Mouse (Mus musculus): ENCODE results near the gene Fhit.
"Not testable (repeated sequence)": the region's sequence is repeated elsewhere in the genome, so short reads cannot be mapped to it uniquely, and the experiment has no call there.

Fhit gene

GRCm38 (mm10) chr14:10013003-10013816, 1148.6 kb downstream of the Fhit start:
- no peak for DNase-seq (ENCODE audit: low read depth in 2 of 2, low spot score in 2 of 2)

DNA sequence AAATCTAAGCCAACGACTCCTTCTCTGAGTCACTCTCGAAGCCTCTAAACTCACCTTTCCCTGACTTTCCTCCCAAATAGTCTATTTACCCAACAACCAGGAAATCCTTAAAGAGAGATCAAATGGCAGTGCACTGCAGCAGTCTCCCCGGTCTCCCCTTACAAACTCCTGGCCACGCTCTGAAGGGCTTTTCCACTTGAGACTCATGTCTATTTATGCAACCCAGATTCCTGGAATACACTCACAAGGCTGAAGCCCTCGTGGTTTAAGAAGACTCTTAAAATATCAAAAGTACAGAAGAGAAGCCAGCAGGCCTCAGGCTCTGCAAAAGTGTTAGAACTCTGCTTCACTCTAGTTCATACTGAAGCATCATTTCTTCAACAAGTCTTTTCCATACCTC, 1155.6 kb downstream of the Fhit start:
- no peak for DNase-seq (ENCODE audit: low read depth in 2 of 2, low spot score in 2 of 2)

DNA sequence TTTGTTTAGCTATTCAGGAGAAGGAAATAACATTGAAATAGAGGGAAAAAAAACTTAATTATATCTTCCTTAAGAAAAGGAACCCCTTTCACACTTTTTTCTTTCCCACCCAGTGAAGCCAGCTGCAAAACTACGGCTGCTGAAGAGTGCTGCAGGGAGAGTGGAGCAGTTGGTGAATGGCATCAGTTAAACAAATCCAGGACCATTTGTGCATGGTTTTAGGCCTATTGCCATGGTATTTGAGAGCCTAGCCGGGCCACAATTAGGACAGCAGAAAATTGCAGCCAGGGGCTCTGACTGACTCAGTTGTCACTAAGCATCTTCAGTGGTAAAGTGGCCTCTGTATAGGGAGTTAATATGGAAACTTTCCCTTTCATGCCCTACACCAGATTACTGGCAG, 1158.0 kb downstream of the Fhit start:
- DNase-seq (ENCODE audit: low read depth in 2 of 2, low spot score in 2 of 2), result no peak

GRCm38 (mm10) chr14:9990677-9991076, 1171.2 kb downstream of the Fhit start:
- no peak for DNase-seq (ENCODE audit: low read depth in 2 of 2, low spot score in 2 of 2)

DNA sequence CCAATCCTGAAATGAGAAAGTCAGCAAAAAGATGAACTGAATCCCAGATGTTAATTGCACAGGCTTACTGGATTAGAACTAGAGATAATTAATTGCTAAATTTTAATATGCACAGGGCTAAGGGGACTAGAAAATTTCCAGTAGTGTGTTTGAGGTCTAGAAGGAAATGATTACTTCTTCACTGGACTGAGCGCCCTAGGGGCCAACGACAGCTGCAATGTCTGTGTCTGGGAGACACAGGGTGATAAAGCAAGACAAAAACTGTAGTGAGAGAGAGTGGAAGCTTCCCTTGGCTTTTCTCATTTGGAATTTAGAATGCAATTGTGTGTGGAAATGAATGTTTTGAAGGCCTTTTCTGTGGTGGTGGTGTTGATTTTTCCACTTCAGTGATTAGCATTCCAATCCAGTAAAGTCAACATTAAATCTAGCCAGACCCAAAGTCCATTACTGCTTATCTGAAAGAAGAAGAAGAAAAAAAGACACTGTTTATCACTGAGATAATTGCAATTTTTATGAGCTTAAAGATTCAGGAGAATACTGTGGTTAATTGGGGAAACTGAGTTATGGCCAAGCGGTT, 1184.8 kb downstream of the Fhit start:
- DNase-seq (ENCODE audit: low read depth in 2 of 2, low spot score in 2 of 2), result no peak

DNA sequence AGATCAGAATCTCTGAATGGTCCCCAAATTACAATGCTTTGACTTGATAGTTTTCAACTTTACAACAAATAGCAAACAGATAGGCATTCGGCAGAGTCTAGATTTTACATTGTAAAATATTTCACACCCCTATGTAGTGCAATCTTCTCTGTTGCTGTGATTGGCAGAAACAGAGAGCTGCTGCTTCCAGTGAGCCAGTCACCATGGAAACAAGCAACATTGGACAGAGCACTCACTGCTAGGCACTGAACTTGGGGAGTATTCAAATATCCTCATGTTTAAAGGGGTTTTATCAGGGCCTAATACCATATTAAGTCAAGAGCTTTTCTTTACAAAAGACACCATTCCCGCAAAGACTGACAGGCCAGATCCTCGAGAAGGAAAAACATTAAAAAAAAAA, 1187.4 kb downstream of the Fhit start:
- no peak for DNase-seq (ENCODE audit: low read depth in 2 of 2, low spot score in 2 of 2)

- DNase-seq (ENCODE audit: low read depth in 2 of 2, low spot score in 2 of 2), result no peak
Measured at GRCm38 (mm10) chr14:9963853-9964252, 1198.0 kb downstream of the Fhit start.

GRCm38 (mm10) chr14:9960396-9960795, 1201.4 kb downstream of the Fhit start:
- no peak for DNase-seq (ENCODE audit: low read depth in 2 of 2, low spot score in 2 of 2)

GRCm38 (mm10) chr14:9899494-9899893, 1262.3 kb downstream of the Fhit start:
- DNase-seq (ENCODE audit: low read depth in 2 of 2, low spot score in 2 of 2), result no peak

GRCm38 (mm10) chr14:9896556-9896955, 1265.3 kb downstream of the Fhit start:
- DNase-seq (ENCODE audit: low read depth in 2 of 2, low spot score in 2 of 2), result no peak

DNA sequence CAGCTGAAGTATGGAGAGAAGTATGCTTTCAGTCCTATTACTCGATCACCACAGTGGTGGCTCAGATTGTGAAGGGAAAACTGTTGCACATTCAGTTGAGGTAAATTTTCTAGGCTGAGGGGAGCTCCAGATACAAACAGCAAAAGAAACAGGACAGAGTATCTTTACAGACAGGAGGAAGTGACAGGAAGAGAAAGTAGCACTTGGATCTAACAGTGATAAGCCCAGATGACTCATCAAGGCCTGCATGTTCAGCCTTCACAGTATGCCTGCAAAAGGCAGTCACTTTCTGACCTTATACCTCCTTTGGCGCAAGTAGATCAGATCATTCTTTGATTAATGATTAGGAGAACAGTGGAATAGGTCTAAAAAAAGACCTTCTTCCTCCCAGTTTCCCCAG, 1309.8 kb downstream of the Fhit start:
- no peak for DNase-seq (ENCODE audit: low read depth in 2 of 2, low spot score in 2 of 2)

- no peak for DNase-seq (ENCODE audit: low read depth in 2 of 2, low spot score in 2 of 2)
Measured at GRCm38 (mm10) chr14:9832290-9832689, 1329.5 kb downstream of the Fhit start.

DNA sequence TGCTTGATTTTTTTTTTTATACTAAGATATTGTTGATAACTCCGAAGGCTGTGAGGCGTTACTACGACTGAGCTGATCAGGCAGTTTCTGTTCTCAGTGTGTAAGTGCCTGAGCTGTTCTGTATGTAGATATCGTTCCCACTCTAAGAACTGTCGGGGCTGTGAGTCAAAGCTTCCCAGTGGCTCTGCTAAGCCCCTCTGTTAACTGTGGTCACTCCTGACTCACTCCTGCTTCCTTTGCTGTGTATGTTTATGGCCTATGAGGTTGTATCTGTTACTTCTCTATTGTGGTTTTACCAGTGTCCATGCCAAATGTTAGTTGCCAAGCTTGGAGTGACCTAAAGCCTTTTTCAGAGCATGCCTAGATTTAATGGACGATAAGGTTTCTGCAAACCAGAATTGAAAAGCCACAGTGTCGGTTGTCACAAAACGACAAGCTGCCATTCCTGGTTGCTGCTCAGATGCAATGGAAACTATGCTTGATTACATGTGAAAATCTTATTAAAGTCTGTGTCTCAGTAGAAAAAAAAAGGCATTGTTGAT, 1333.1 kb downstream of the Fhit start:
- DNase-seq (ENCODE audit: low read depth in 2 of 2, low spot score in 2 of 2), result not testable (repeated sequence)

DNA sequence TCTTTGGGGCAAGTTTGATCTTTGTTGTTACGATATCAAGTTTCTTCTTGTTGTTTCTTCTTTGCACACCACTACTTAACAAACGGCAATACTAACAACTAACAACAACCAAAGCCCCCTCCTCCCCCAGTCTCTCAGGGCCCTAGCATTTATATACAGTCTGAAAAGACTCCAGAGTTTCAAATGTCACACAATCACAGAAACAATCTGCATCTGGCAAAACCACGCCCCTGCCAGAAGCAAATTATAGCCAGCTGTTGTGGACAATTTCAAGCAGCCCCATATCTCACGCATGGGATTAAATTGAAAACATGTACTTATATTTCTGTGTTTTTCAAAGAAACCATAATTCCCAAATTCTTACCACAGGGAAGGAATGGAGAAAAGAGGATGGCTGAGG, 1345.9 kb downstream of the Fhit start:
- DNase-seq (ENCODE audit: low read depth in 2 of 2, low spot score in 2 of 2), result no peak

GRCm38 (mm10) chr14:9811847-9812321, 1350.0 kb downstream of the Fhit start:
- no peak for DNase-seq (ENCODE audit: low read depth in 2 of 2, low spot score in 2 of 2)

GRCm38 (mm10) chr14:9811177-9811846, 1350.5 kb downstream of the Fhit start:
- DNase-seq (ENCODE audit: low read depth in 2 of 2, low spot score in 2 of 2), result no peak

- DNase-seq (ENCODE audit: low read depth in 2 of 2, low spot score in 2 of 2), result no peak
Measured at GRCm38 (mm10) chr14:9793403-9793802, 1368.4 kb downstream of the Fhit start.

- no peak for DNase-seq (ENCODE audit: low read depth in 2 of 2, low spot score in 2 of 2)
Measured at GRCm38 (mm10) chr14:9788402-9788950, 1373.4 kb downstream of the Fhit start.

- DNase-seq (ENCODE audit: low read depth in 2 of 2, low spot score in 2 of 2), result no peak
Measured at GRCm38 (mm10) chr14:9787389-9787788, 1374.4 kb downstream of the Fhit start.

DNA sequence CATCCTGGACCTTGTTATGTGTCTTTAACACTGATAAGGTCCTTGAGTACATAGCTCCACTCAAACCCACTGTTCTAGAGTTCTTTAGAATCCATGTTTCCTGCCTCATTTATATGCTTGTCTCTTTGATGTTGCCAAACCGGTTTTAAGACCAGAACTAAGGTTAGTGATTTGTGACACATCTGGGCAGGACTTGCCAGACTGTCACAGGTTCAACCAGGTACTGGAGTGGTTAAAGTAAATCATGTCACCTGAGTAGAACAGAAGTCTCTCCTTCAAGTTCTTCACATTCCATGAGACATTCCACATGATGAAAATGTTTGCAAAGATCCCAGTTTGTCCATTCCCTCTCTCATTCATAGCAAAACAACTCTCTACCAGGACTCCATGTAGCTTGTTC, 1376.0 kb downstream of the Fhit start:
- DNase-seq (ENCODE audit: low read depth in 2 of 2, low spot score in 2 of 2), result no peak

- no peak for DNase-seq (ENCODE audit: low read depth in 2 of 2, low spot score in 2 of 2)
Measured at GRCm38 (mm10) chr14:9751341-9751740, 1410.5 kb downstream of the Fhit start.

GRCm38 (mm10) chr14:9748709-9749108, 1413.1 kb downstream of the Fhit start:
- no peak for DNase-seq (ENCODE audit: low read depth in 2 of 2, low spot score in 2 of 2)

Data from CD8-positive naive resting alpha-beta T cell, adult 2 months (primary cell).